Mouse (Mus musculus): ENCODE measurements around the gene Uts2. TPM values are rescaled to one million over a fixed set of nuclear protein-coding genes. Genes with fewer than 3 reads are reported as not detected.

Uts2 gene
- polyA plus RNA-seq (2012; rRNA removed), result not detected in 2 replicates

DNA sequence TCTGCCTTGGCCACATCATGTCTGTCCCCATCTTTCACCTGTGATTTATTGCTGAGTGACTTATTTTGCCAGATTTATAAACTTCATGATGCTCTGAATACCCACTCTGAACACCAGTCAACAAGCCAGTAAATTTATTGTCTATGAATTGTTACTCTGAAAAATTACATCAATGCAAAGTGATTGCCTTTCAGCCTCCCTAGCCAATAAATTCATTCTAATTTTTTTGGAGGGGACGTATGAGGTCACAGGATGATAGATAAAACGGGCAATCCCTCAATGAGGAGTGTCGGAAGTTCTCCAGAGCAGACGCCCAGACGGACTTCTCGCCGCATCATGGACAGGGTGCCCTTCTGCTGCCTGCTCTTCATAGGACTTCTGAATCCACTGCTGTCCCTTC lies at the start of gene Uts2:
Gene Uts2, plus strand, starts transcription at position 301 of the 400 bp plus-strand sequence.
- no peak within 1 kb of the TSS for H3K27ac ChIP-seq (ENCODE audit: insufficient read depth, low read depth, low read length)
- H3K4me3 ChIP-seq (ENCODE audit: low read depth, low read length), result no peak within 1 kb of the TSS
- TF ChIP-seq CTCF (IDR thresholded peaks at IDR 0.05; ENCODE audit: extremely low read depth, insufficient read length, insufficient replicate concordance, low read depth, low read length) (no peak), POLR2A (IDR thresholded peaks at IDR 0.05; ENCODE audit: low read depth, low read length) (no peak)
- no peaks in the 10 kb centered on the region for H3K4me1 ChIP-seq (ENCODE audit: control insufficient read depth, insufficient read depth, insufficient read length, low read length)
- no peaks in the 10 kb centered on the region for H3K27me3 ChIP-seq (ENCODE audit: control insufficient read depth, insufficient read depth, low read length)
- H3K36me3 ChIP-seq (ENCODE audit: control insufficient read depth, insufficient read depth, low read length), result no peaks in the 10 kb centered on the region
- 86% methylated on average over 7 of the region's 7 CpGs for WGBS

DNA sequence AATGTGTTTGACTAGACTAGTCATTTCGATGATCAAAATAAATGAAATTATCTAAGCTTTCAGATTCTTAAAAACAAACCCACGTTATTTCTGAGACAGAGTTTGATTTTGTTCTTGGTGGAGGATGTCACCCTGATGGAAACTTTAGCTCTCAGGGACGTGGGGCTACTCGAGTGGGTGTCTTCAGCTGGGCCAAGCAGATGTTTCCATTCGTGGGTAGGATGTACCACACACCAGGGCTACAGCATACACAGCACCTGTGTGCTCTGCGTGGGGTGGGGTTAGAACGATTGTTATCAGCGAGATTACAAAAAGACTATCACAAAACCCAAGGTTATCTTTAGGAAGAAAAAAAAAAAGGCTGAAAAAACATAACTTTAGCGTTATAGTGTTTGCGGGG lies 45.9 kb upstream of the Uts2 start:
- H3K4me1 ChIP-seq (ENCODE audit: control insufficient read depth, insufficient read depth, insufficient read length, low read length), result no peaks in the 10 kb centered on the region
- no peaks in the 10 kb centered on the region for H3K27me3 ChIP-seq (ENCODE audit: control insufficient read depth, insufficient read depth, low read length)
- WGBS, result 63% methylated on average over 10 of the region's 10 CpGs
- no peak for TF ChIP-seq POLR2A (IDR thresholded peaks at IDR 0.05; ENCODE audit: low read depth, low read length)
- no peak for TF ChIP-seq CTCF (IDR thresholded peaks at IDR 0.05; ENCODE audit: extremely low read depth, insufficient read length, insufficient replicate concordance, low read depth, low read length)
- no peaks in the 10 kb centered on the region for H3K36me3 ChIP-seq (ENCODE audit: control insufficient read depth, insufficient read depth, low read length)
- H3K27ac ChIP-seq (ENCODE audit: insufficient read depth, low read depth, low read length), result no peak overlapping the region
- no peak overlapping the region for H3K4me3 ChIP-seq (ENCODE audit: low read depth, low read length)

DNA sequence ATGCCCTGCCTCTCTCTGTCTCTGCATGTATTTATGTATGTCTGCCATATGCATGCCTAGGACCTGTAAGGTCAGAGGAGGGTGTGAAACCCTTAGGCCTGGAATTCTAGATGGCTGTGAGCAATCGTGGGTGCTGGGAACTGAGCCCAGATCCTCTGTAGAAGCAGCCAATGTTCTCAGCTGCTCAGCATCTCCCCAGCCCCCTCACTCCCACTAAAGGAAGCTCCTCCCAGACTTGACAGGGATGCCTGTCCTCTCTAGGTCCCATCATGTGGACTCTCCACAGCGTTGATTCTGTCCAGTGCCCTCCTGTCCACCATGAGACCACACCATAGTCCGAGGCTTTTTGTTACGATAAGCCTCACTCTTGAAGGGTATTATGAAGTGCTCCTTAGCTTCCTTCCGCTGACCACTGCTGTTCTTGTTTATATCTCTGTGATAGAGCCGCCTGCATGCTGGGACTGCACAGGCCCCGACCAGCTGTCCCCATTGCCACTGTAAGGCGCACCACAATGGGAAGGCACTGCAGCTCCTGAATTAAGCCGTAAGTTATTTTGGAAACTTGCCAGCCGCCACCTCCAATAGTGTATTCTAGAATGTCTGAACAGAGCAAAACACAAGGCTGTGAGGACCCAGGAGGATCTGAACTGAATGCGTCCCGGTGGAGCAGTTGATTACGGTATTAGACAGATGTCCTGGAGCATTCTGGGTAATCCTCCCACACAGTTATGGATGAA lies 40.4 kb upstream of the Uts2 start:
- no peaks in the 10 kb centered on the region for H3K4me1 ChIP-seq (ENCODE audit: control insufficient read depth, insufficient read depth, insufficient read length, low read length)
- H3K27ac ChIP-seq (ENCODE audit: insufficient read depth, low read depth, low read length), result no peak overlapping the region
- H3K36me3 ChIP-seq (ENCODE audit: control insufficient read depth, insufficient read depth, low read length), result no peaks in the 10 kb centered on the region
- no peak overlapping the region for H3K4me3 ChIP-seq (ENCODE audit: low read depth, low read length)
- 67% methylated on average over 13 of the region's 13 CpGs for WGBS
- no peaks in the 10 kb centered on the region for H3K27me3 ChIP-seq (ENCODE audit: control insufficient read depth, insufficient read depth, low read length)
- TF ChIP-seq CTCF (IDR thresholded peaks at IDR 0.05; ENCODE audit: extremely low read depth, insufficient read length, insufficient replicate concordance, low read depth, low read length) (no peak), POLR2A (IDR thresholded peaks at IDR 0.05; ENCODE audit: low read depth, low read length) (no peak)

DNA sequence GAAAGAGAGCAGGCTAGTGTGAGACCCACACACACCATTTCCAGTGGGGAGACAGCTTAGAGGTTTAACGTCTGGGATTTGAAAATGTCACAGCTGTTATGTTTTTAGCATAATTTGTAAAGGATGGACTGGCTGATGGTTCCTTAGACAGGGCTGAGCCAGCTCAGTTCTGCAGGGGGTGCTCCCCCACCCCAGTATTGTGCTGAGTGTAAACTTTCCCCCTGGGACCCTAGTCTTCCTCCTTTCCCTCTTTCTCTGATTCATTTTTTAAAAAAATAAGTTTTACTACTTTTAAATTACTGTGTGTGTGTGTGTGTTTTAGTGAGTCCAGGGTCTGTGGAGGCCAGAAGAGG lies 39.8 kb upstream of the Uts2 start:
- TF ChIP-seq POLR2A (IDR thresholded peaks at IDR 0.05; ENCODE audit: low read depth, low read length), result no peak
- no peak for TF ChIP-seq CTCF (IDR thresholded peaks at IDR 0.05; ENCODE audit: extremely low read depth, insufficient read length, insufficient replicate concordance, low read depth, low read length)
- Histone ChIP-seq H3K36me3 (ENCODE audit: control insufficient read depth, insufficient read depth, low read length) (no peaks in the 10 kb centered on the region), H3K27me3 (ENCODE audit: control insufficient read depth, insufficient read depth, low read length) (no peaks in the 10 kb centered on the region), H3K27ac (ENCODE audit: insufficient read depth, low read depth, low read length) (no peak overlapping the region), H3K4me1 (ENCODE audit: control insufficient read depth, insufficient read depth, insufficient read length, low read length) (no peaks in the 10 kb centered on the region), H3K4me3 (ENCODE audit: low read depth, low read length) (no peak overlapping the region)
- WGBS, result 49% methylated on average over 1 of the region's 1 CpGs

DNA sequence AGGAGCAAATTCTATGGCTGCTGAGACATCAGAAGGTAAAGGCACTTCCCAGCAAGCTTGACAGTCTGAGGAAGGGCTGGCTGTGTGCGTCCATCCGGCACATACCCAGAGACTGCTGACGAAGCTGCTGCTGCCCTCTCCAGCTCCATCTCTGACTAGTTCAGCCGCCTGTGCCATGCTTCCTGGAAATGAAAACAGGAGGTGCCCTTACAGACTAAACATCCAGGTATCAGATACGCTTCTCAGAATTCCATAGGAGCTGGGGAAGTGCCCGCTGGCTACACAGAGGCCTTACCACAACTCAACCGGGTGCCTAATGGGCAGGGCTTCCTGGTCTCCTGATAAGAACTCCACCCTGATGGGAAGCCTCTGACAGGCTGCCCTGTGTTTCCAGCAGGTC lies 38.4 kb upstream of the Uts2 start:
- 62% methylated on average over 7 of the region's 7 CpGs for WGBS
- no peaks in the 10 kb centered on the region for H3K27me3 ChIP-seq (ENCODE audit: control insufficient read depth, insufficient read depth, low read length)

DNA sequence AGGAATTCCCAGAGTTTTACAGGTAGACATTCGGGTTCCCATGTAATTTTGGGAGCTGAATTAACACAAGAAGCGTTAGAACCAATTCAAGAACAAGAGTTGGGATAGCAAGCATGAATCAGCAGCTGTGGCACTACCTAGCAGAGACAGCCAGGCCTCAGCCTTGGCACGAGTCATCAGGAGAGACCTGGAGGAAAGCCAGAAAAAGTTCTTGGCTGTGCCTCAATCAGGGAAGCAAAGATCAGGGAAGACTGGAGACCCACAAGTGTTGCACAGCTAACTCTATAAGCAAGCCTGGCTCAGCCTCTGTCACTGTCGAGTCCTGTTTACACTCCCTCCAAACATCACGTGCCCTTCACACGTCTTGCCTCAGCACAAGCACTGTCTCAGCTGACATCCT lies 34.7 kb upstream of the Uts2 start:
- H3K4me1 ChIP-seq (ENCODE audit: control insufficient read depth, insufficient read depth, insufficient read length, low read length), result no peaks in the 10 kb centered on the region; the same call in 1 of the 2 replicates
- no peaks in the 10 kb centered on the region for H3K36me3 ChIP-seq (ENCODE audit: control insufficient read depth, insufficient read depth, low read length)
- no peak overlapping the region for H3K4me3 ChIP-seq (ENCODE audit: low read depth, low read length)
- H3K27ac ChIP-seq (ENCODE audit: insufficient read depth, low read depth, low read length), result no peak overlapping the region
- WGBS, result 13% methylated on average over 6 of the region's 6 CpGs
- no peak for TF ChIP-seq POLR2A (IDR thresholded peaks at IDR 0.05; ENCODE audit: low read depth, low read length)
- TF ChIP-seq CTCF (IDR thresholded peaks at IDR 0.05; ENCODE audit: extremely low read depth, insufficient read length, insufficient replicate concordance, low read depth, low read length), result no peak
- H3K27me3 ChIP-seq (ENCODE audit: control insufficient read depth, insufficient read depth, low read length), result no peaks in the 10 kb centered on the region

More for the DNA sequence above, 38.4 kb upstream of the Uts2 start:
- no peak overlapping the region for H3K27ac ChIP-seq (ENCODE audit: insufficient read depth, low read depth, low read length)
- no peak overlapping the region for H3K4me3 ChIP-seq (ENCODE audit: low read depth, low read length)
- TF ChIP-seq POLR2A (IDR thresholded peaks at IDR 0.05; ENCODE audit: low read depth, low read length), result no peak
- TF ChIP-seq CTCF (IDR thresholded peaks at IDR 0.05; ENCODE audit: extremely low read depth, insufficient read length, insufficient replicate concordance, low read depth, low read length), result no peak
- no peaks in the 10 kb centered on the region for H3K4me1 ChIP-seq (ENCODE audit: control insufficient read depth, insufficient read depth, insufficient read length, low read length)
- no peaks in the 10 kb centered on the region for H3K36me3 ChIP-seq (ENCODE audit: control insufficient read depth, insufficient read depth, low read length)

DNA sequence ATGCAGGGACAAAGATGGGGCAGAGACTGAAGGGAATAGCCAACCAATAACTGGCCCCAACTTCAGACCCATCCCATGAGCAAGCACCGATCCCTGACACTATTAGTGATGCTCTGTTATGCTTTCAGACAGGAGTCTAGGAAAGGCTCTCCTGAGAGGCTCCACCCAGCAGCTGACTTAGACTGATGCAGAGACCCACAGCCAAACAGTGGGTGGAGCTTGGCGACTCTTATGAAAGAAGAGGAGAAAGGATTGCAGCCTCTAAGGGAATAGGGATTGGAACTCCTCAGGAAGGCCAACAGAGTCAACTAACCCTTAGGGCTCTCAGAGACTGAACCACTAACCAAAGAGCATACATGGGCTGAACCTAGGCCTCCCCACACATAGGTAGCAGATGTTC lies 33.2 kb upstream of the Uts2 start:
- Histone ChIP-seq H3K27ac (ENCODE audit: insufficient read depth, low read depth, low read length) (no peak overlapping the region), H3K36me3 (ENCODE audit: control insufficient read depth, insufficient read depth, low read length) (no peaks in the 10 kb centered on the region), H3K27me3 (ENCODE audit: control insufficient read depth, insufficient read depth, low read length) (no peaks in the 10 kb centered on the region), H3K4me3 (ENCODE audit: low read depth, low read length) (no peak overlapping the region), H3K4me1 (ENCODE audit: control insufficient read depth, insufficient read depth, insufficient read length, low read length) (no peaks in the 10 kb centered on the region; the same call in 1 of the 2 replicates)
- 53% methylated on average over 2 of the region's 2 CpGs for WGBS
- TF ChIP-seq CTCF (IDR thresholded peaks at IDR 0.05; ENCODE audit: extremely low read depth, insufficient read length, insufficient replicate concordance, low read depth, low read length) (no peak), POLR2A (IDR thresholded peaks at IDR 0.05; ENCODE audit: low read depth, low read length) (no peak)
